Mouse (Mus musculus): ENCODE data around the gene Cyren. TPM values are rescaled to one million over a fixed set of nuclear protein-coding genes. Genes with fewer than 3 reads are reported as not detected.

The Cyren gene
- 12.5 and 12.7 TPM in 2 replicates for polyA plus RNA-seq (2015; fragmentation: Nextera tagmentation; extraction: Ambion mirVana)

- peaks cover 18% of the 10 kb centered on the region for H3K4me1 ChIP-seq (replicated peaks; ENCODE audit: control insufficient read depth, insufficient read depth, low read length)
- H3K9ac ChIP-seq (replicated peaks; ENCODE audit: low read depth, low read length): peak within 1 kb of the TSS; percentile 95
- H3K27me3 ChIP-seq (replicated peaks; ENCODE audit: control insufficient read depth, insufficient read depth, low read length): no peaks in the 10 kb centered on the region
- H3K36me3 ChIP-seq (ENCODE audit: control insufficient read depth, insufficient read depth): no peaks in the 10 kb centered on the region
- peak within 1 kb of the TSS; percentile 88 for H3K4me3 ChIP-seq (replicated peaks; ENCODE audit: low read length)
- peak within 1 kb of the TSS; percentile 89 for H3K27ac ChIP-seq (ENCODE audit: low read length)
- peak within 1 kb of the TSS; percentile 66 for H3K4me2 ChIP-seq (ENCODE audit: low read length)
- WGBS: under 1% methylated on average over 55 of the region's 56 CpGs
- no peaks in the 10 kb centered on the region for H3K9me3 ChIP-seq (ENCODE audit: control insufficient read depth, low read length)
- ATAC-seq: peak; percentile 96
Observed at GRCm38 (mm10) chr6:34877509-34878321, at the start of gene Cyren. Gene Cyren (minus strand): TSS chr6:34878060.

GRCm38 (mm10) chr6:34927594-34927993 is 49.7 kb upstream of the Cyren start:
- no peaks in the 10 kb centered on the region for H3K27me3 ChIP-seq (replicated peaks; ENCODE audit: control insufficient read depth, insufficient read depth, low read length)
- no peak overlapping the region for H3K4me2 ChIP-seq (ENCODE audit: low read length)
- H3K36me3 ChIP-seq (ENCODE audit: control insufficient read depth, insufficient read depth): no peaks in the 10 kb centered on the region
- no peaks in the 10 kb centered on the region for H3K9me3 ChIP-seq (ENCODE audit: control insufficient read depth, low read length)
- H3K4me3 ChIP-seq (replicated peaks; ENCODE audit: low read length): no peak overlapping the region
- no peak overlapping the region for H3K27ac ChIP-seq (ENCODE audit: low read length)
- WGBS: 92% methylated on average over 8 of the region's 8 CpGs
- no peak for ATAC-seq
- no peak overlapping the region for H3K9ac ChIP-seq (replicated peaks; ENCODE audit: low read depth, low read length)
- no peaks in the 10 kb centered on the region for H3K4me1 ChIP-seq (replicated peaks; ENCODE audit: control insufficient read depth, insufficient read depth, low read length)

GRCm38 (mm10) chr6:34927156-34927555 is 49.3 kb upstream of the Cyren start:
- H3K4me2 ChIP-seq (ENCODE audit: low read length): no peak overlapping the region
- no peaks in the 10 kb centered on the region for H3K36me3 ChIP-seq (ENCODE audit: control insufficient read depth, insufficient read depth)
- peak; percentile 31; the same call in 1 of the 2 replicates for ATAC-seq
- WGBS: 46% methylated on average over 4 of the region's 4 CpGs
- no peaks in the 10 kb centered on the region for H3K4me1 ChIP-seq (replicated peaks; ENCODE audit: control insufficient read depth, insufficient read depth, low read length)
- H3K27me3 ChIP-seq (replicated peaks; ENCODE audit: control insufficient read depth, insufficient read depth, low read length): no peaks in the 10 kb centered on the region
- H3K27ac ChIP-seq (ENCODE audit: low read length): no peak overlapping the region
- no peaks in the 10 kb centered on the region for H3K9me3 ChIP-seq (ENCODE audit: control insufficient read depth, low read length)
- no peak overlapping the region for H3K4me3 ChIP-seq (replicated peaks; ENCODE audit: low read length)
- H3K9ac ChIP-seq (replicated peaks; ENCODE audit: low read depth, low read length): no peak overlapping the region

GRCm38 (mm10) chr6:34921941-34922340 is 44.1 kb upstream of the Cyren start:
- no peak overlapping the region for H3K4me3 ChIP-seq (replicated peaks; ENCODE audit: low read length)
- H3K36me3 ChIP-seq (ENCODE audit: control insufficient read depth, insufficient read depth): no peaks in the 10 kb centered on the region
- no peak overlapping the region for H3K9ac ChIP-seq (replicated peaks; ENCODE audit: low read depth, low read length)
- no peaks in the 10 kb centered on the region for H3K27me3 ChIP-seq (replicated peaks; ENCODE audit: control insufficient read depth, insufficient read depth, low read length)
- H3K9me3 ChIP-seq (ENCODE audit: control insufficient read depth, low read length): no peaks in the 10 kb centered on the region
- H3K4me1 ChIP-seq (replicated peaks; ENCODE audit: control insufficient read depth, insufficient read depth, low read length): no peaks in the 10 kb centered on the region
- no peak for ATAC-seq
- H3K27ac ChIP-seq (ENCODE audit: low read length): no peak overlapping the region
- no peak overlapping the region for H3K4me2 ChIP-seq (ENCODE audit: low read length)
- 56% methylated on average over 14 of the region's 14 CpGs for WGBS

GRCm38 (mm10) chr6:34920631-34921030 is 42.8 kb upstream of the Cyren start:
- Histone ChIP-seq H3K4me3 (replicated peaks; ENCODE audit: low read length) (no peak overlapping the region), H3K4me1 (replicated peaks; ENCODE audit: control insufficient read depth, insufficient read depth, low read length) (no peaks in the 10 kb centered on the region), H3K9me3 (ENCODE audit: control insufficient read depth, low read length) (no peaks in the 10 kb centered on the region), H3K9ac (replicated peaks; ENCODE audit: low read depth, low read length) (no peak overlapping the region), H3K4me2 (ENCODE audit: low read length) (no peak overlapping the region), H3K27ac (ENCODE audit: low read length) (no peak overlapping the region), H3K36me3 (ENCODE audit: control insufficient read depth, insufficient read depth) (no peaks in the 10 kb centered on the region), H3K27me3 (replicated peaks; ENCODE audit: control insufficient read depth, insufficient read depth, low read length) (no peaks in the 10 kb centered on the region)
- WGBS: 96% methylated on average over 12 of the region's 12 CpGs
- no peak for ATAC-seq

GRCm38 (mm10) chr6:34919956-34920355 is 42.1 kb upstream of the Cyren start, which contains the start of gene Stra8:
Gene Stra8 (plus strand): TSS chr6:34920163.
- no peak within 1 kb of the TSS for H3K4me2 ChIP-seq (ENCODE audit: low read length)
- 49% methylated on average over 10 of the region's 10 CpGs for WGBS

GRCm38 (mm10) chr6:34919146-34919545 is 41.3 kb upstream of the Cyren start:
- 87% methylated on average over 7 of the region's 7 CpGs for WGBS
- no peak overlapping the region for H3K9ac ChIP-seq (replicated peaks; ENCODE audit: low read depth, low read length)
- H3K4me1 ChIP-seq (replicated peaks; ENCODE audit: control insufficient read depth, insufficient read depth, low read length): no peaks in the 10 kb centered on the region
- no peaks in the 10 kb centered on the region for H3K9me3 ChIP-seq (ENCODE audit: control insufficient read depth, low read length)
- H3K4me3 ChIP-seq (replicated peaks; ENCODE audit: low read length): no peak overlapping the region
- no peak overlapping the region for H3K27ac ChIP-seq (ENCODE audit: low read length)
- ATAC-seq: no peak
- no peaks in the 10 kb centered on the region for H3K27me3 ChIP-seq (replicated peaks; ENCODE audit: control insufficient read depth, insufficient read depth, low read length)
- H3K4me2 ChIP-seq (ENCODE audit: low read length): no peak overlapping the region
- no peaks in the 10 kb centered on the region for H3K36me3 ChIP-seq (ENCODE audit: control insufficient read depth, insufficient read depth)

More at GRCm38 (mm10) chr6:34919956-34920355, 42.1 kb upstream of the Cyren start, which contains the start of gene Stra8:
- Histone ChIP-seq H3K9me3 (ENCODE audit: control insufficient read depth, low read length) (no peaks in the 10 kb centered on the region), H3K27ac (ENCODE audit: low read length) (no peak within 1 kb of the TSS), H3K27me3 (replicated peaks; ENCODE audit: control insufficient read depth, insufficient read depth, low read length) (no peaks in the 10 kb centered on the region), H3K36me3 (ENCODE audit: control insufficient read depth, insufficient read depth) (no peaks in the 10 kb centered on the region), H3K4me3 (replicated peaks; ENCODE audit: low read length) (no peak within 1 kb of the TSS), H3K9ac (replicated peaks; ENCODE audit: low read depth, low read length) (no peak within 1 kb of the TSS), H3K4me1 (replicated peaks; ENCODE audit: control insufficient read depth, insufficient read depth, low read length) (no peaks in the 10 kb centered on the region)
- no peak for ATAC-seq

- no peak for ATAC-seq
- WGBS: 78% methylated on average over 3 of the region's 3 CpGs
- H3K27ac ChIP-seq (ENCODE audit: low read length): no peak overlapping the region
- H3K9ac ChIP-seq (replicated peaks; ENCODE audit: low read depth, low read length): no peak overlapping the region
- H3K27me3 ChIP-seq (replicated peaks; ENCODE audit: control insufficient read depth, insufficient read depth, low read length): no peaks in the 10 kb centered on the region
- no peaks in the 10 kb centered on the region for H3K9me3 ChIP-seq (ENCODE audit: control insufficient read depth, low read length)
- H3K4me2 ChIP-seq (ENCODE audit: low read length): no peak overlapping the region
- no peaks in the 10 kb centered on the region for H3K36me3 ChIP-seq (ENCODE audit: control insufficient read depth, insufficient read depth)
- H3K4me1 ChIP-seq (replicated peaks; ENCODE audit: control insufficient read depth, insufficient read depth, low read length): peaks cover 8% of the 10 kb centered on the region
- H3K4me3 ChIP-seq (replicated peaks; ENCODE audit: low read length): no peak overlapping the region
Observed at GRCm38 (mm10) chr6:34914462-34914861, 36.6 kb upstream of the Cyren start.

GRCm38 (mm10) chr6:34913341-34914040 is 35.6 kb upstream of the Cyren start:
- H3K36me3 ChIP-seq (ENCODE audit: control insufficient read depth, insufficient read depth): no peaks in the 10 kb centered on the region
- no peak overlapping the region for H3K9ac ChIP-seq (replicated peaks; ENCODE audit: low read depth, low read length)
- 89% methylated on average over 13 of the region's 13 CpGs for whole genome bisulfite sequencing
- no peaks in the 10 kb centered on the region for H3K9me3 ChIP-seq (ENCODE audit: control insufficient read depth, low read length)
- no peak overlapping the region for H3K4me3 ChIP-seq (replicated peaks; ENCODE audit: low read length)
- no peaks in the 10 kb centered on the region for H3K27me3 ChIP-seq (replicated peaks; ENCODE audit: control insufficient read depth, insufficient read depth, low read length)
- no peak overlapping the region for H3K4me2 ChIP-seq (ENCODE audit: low read length)
- no peak overlapping the region for H3K27ac ChIP-seq (ENCODE audit: low read length)
- H3K4me1 ChIP-seq (replicated peaks; ENCODE audit: control insufficient read depth, insufficient read depth, low read length): peaks cover 9% of the 10 kb centered on the region
- no peak for ATAC-seq
